Mouse (Mus musculus) lung, postnatal 36 days (tissue): ENCODE data around the gene Gm12355.
A peak's percentile ranks its signal among the peaks of the same experiment; 100 is the strongest.

Experiments used
- DNase-seq: peaks from one replicate; pipeline ENCODE4 v3.0.0; 2022; ENCODE audit warnings: mixed read lengths

Gene Gm12355

GRCm38 (mm10) chr11:98602090-98602690 lies 23.3 kb downstream of the Gm12355 start:
- peak; percentile 50 for DNase-seq

- no peak for DNase-seq
Observed at GRCm38 (mm10) chr11:98599291-98599690, 26.2 kb downstream of the Gm12355 start.

GRCm38 (mm10) chr11:98598851-98599290 lies 26.6 kb downstream of the Gm12355 start:
- DNase-seq = peak; percentile 32

GRCm38 (mm10) chr11:98597991-98598390 lies 27.5 kb downstream of the Gm12355 start, which contains the start of gene Lrrc3c:
Gene Lrrc3c (plus strand): TSS chr11:98598291.
- peak; percentile 25 for DNase-seq

- DNase-seq = peak; percentile 79
Observed at GRCm38 (mm10) chr11:98597363-98597762, 28.1 kb downstream of the Gm12355 start.

GRCm38 (mm10) chr11:98595955-98596354 lies 29.5 kb downstream of the Gm12355 start:
- DNase-seq = no peak

- no peak for DNase-seq
Observed at GRCm38 (mm10) chr11:98595473-98595872, 30.0 kb downstream of the Gm12355 start.

GRCm38 (mm10) chr11:98595021-98595420 lies 30.4 kb downstream of the Gm12355 start:
- no peak for DNase-seq

GRCm38 (mm10) chr11:98590548-98591445 lies 34.7 kb downstream of the Gm12355 start:
- DNase-seq = no peak

- no peak for DNase-seq
Observed at GRCm38 (mm10) chr11:98589306-98589705, 36.2 kb downstream of the Gm12355 start.

GRCm38 (mm10) chr11:98588833-98589281 lies 36.6 kb downstream of the Gm12355 start:
- DNase-seq = peak; percentile 44

GRCm38 (mm10) chr11:98587684-98588546 lies 37.5 kb downstream of the Gm12355 start:
- peak; percentile 97 for DNase-seq

- DNase-seq = peak; percentile 99
Observed at GRCm38 (mm10) chr11:98586892-98587563, 38.4 kb downstream of the Gm12355 start, which contains the start of gene Ormdl3. Gene Ormdl3 (minus strand): TSS chr11:98587368.

- DNase-seq = peak; percentile 15
Observed at GRCm38 (mm10) chr11:98586087-98586891, 39.2 kb downstream of the Gm12355 start.

GRCm38 (mm10) chr11:98584629-98585177 lies 40.8 kb downstream of the Gm12355 start:
- DNase-seq = no peak

GRCm38 (mm10) chr11:98584146-98584545 lies 41.3 kb downstream of the Gm12355 start:
- no peak for DNase-seq

- no peak for DNase-seq
Observed at GRCm38 (mm10) chr11:98583571-98583970, 41.9 kb downstream of the Gm12355 start.

- no peak for DNase-seq
Observed at GRCm38 (mm10) chr11:98583265-98583552, 42.3 kb downstream of the Gm12355 start.

- DNase-seq = no peak
Observed at GRCm38 (mm10) chr11:98582551-98583264, 42.8 kb downstream of the Gm12355 start.

GRCm38 (mm10) chr11:98582030-98582388 lies 43.5 kb downstream of the Gm12355 start:
- no peak for DNase-seq
